Mouse (Mus musculus) hindbrain, embryonic 12.5 days (tissue): Measurements from ENCODE around the gene Pygo2. TPM values are rescaled to one million over a fixed set of nuclear protein-coding genes. Genes with fewer than 3 reads are reported as not detected.

Source experiments
- polyA plus RNA-seq: library from polyadenylated mRNA; unstranded; fragments of >200 nt; fragmentation: Nextera tagmentation; extraction: Ambion mirVana; gene quantifications from 2 replicates; pipeline ENCODE4 v1.2.1, GENCODE M21; 2016

Gene Pygo2
- polyA plus RNA-seq, 1 experiment from 2014 or later = 63.8 TPM

Other genes starting within 250 kb of the Pygo2 start
- 33.4 and 34.2 TPM in 2 replicates for gene Fam189b, start 247.1 kb upstream of the Pygo2 start, polyA plus RNA-seq
- 50.3 and 51.3 TPM in 2 replicates for gene Gba, start 227.3 kb upstream of the Pygo2 start, polyA plus RNA-seq
- 64.5 and 71.3 TPM in 2 replicates for gene Thbs3, start 215.0 kb upstream of the Pygo2 start, polyA plus RNA-seq
- gene Mtx1, start 203.1 kb upstream of the Pygo2 start, polyA plus RNA-seq = 174 and 175 TPM in 2 replicates
- 1.5 and 1.6 TPM in 2 replicates for gene Muc1, start 201.2 kb upstream of the Pygo2 start, polyA plus RNA-seq
- 247 and 271 TPM in 2 replicates for gene Krtcap2, start 184.2 kb upstream of the Pygo2 start, polyA plus RNA-seq
- 27.2 and 29.6 TPM in 2 replicates for gene Trim46, start 183.9 kb upstream of the Pygo2 start, polyA plus RNA-seq
- 63.9 and 86.7 TPM in 2 replicates for gene Dpm3, start 170.9 kb upstream of the Pygo2 start, polyA plus RNA-seq
- gene Slc50a1, start 159.6 kb upstream of the Pygo2 start, polyA plus RNA-seq = 44.9 and 46.8 TPM in 2 replicates
- gene Efna1, start 149.1 kb upstream of the Pygo2 start, polyA plus RNA-seq = 14.3 and 15.4 TPM in 2 replicates
- 21.7 and 22.2 TPM in 2 replicates for gene Efna3, start 107.2 kb upstream of the Pygo2 start, polyA plus RNA-seq
- 20.5 and 21.4 TPM in 2 replicates for gene Efna4, start 92.2 kb upstream of the Pygo2 start, polyA plus RNA-seq
- gene Adam15, start 80.2 kb upstream of the Pygo2 start, polyA plus RNA-seq = 40.3 and 41.9 TPM in 2 replicates
- gene Dcst2, start 68.2 kb upstream of the Pygo2 start, polyA plus RNA-seq = 0.12 and 0.29 TPM in 2 replicates
- gene Dcst1, start 65.0 kb upstream of the Pygo2 start, polyA plus RNA-seq = 0.71 and 0.76 TPM in 2 replicates
- gene Zbtb7b, start 35.4 kb upstream of the Pygo2 start, polyA plus RNA-seq = 0.74 and 0.80 TPM in 2 replicates
- 1.0 and 1.5 TPM in 2 replicates for gene Lenep, start 27.4 kb upstream of the Pygo2 start, polyA plus RNA-seq
- gene Flad1, start 18.3 kb upstream of the Pygo2 start, polyA plus RNA-seq = 36.1 and 36.9 TPM in 2 replicates
- 249 and 274 TPM in 2 replicates for gene Cks1b, start 11.8 kb upstream of the Pygo2 start, polyA plus RNA-seq
- 54.8 and 61.2 TPM in 2 replicates for gene Shc1, start 11.8 kb upstream of the Pygo2 start, polyA plus RNA-seq
- gene Pbxip1, start 6.5 kb downstream of the Pygo2 start, polyA plus RNA-seq = 25.3 and 26.2 TPM in 2 replicates
- gene Pmvk, start 24.3 kb downstream of the Pygo2 start, polyA plus RNA-seq = 73.5 and 74.5 TPM in 2 replicates
- gene Kcnn3, start 90.0 kb downstream of the Pygo2 start, polyA plus RNA-seq = 4.0 and 4.2 TPM in 2 replicates